Mouse (Mus musculus): ENCODE results near the gene Tedc1. TPM values are rescaled to one million over a fixed set of nuclear protein-coding genes. Genes with fewer than 3 reads are reported as not detected.

The Tedc1 gene
- polyA plus RNA-seq, 1 experiment from 2014 or later, result 28.5 TPM

GRCm38 (mm10) chr12:113140616-113141411 is 15.4 kb upstream of the Tedc1 start:
- Histone ChIP-seq H3K36me3 (peaks cover 30% of the 10 kb centered on the region), H3K9me3 (no peaks in the 10 kb centered on the region), H3K4me3 (peak overlapping the region; percentile 54), H3K9ac (peak overlapping the region; percentile 28; the same call in 1 of the 2 replicates), H3K4me1 (peaks cover 46% of the 10 kb centered on the region), H3K4me2 (peak overlapping the region; percentile 85), H3K27me3 (peaks cover 44% of the 10 kb centered on the region), H3K27ac (0 out of 2 replicates have a peak overlapping the region, but pooled peaks have one; percentile 58)
- ATAC-seq (ENCODE audit: insufficient number of reproducible peaks, low FRiP score, low TSS enrichment, low read depth), result no peak
- 4% methylated on average over 49 of the region's 49 CpGs for WGBS

DNA sequence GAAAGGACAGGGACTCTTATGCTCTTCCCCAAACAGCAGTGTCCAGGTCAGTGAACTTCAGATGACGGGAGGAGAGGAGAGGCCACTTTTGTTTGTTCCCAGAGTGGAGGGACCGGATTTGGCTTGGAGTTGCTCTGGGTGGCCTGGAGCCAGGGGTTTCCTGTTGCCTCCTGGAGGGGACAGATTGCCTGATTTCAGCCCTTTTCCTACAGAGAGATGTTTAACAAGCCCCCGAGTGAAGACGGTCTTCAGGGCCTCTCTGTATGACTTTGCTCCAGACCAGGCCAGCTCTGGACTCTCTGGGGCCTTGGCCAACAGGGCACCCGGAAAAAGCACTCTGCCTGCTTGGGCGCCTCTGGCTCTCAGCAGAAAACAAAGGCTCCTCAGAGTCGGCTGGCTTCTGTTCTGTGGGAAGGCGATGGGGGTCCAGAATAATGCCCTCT is 14.7 kb upstream of the Tedc1 start:
- ATAC-seq (ENCODE audit: insufficient number of reproducible peaks, low FRiP score, low TSS enrichment, low read depth), result no peak
- peaks cover 23% of the 10 kb centered on the region for H3K36me3 ChIP-seq
- H3K27ac ChIP-seq, result peak overlapping the region; percentile 58
- H3K4me2 ChIP-seq, result peak overlapping the region; percentile 85
- H3K4me1 ChIP-seq, result peaks cover 53% of the 10 kb centered on the region
- WGBS, result 57% methylated on average over 8 of the region's 8 CpGs
- H3K9ac ChIP-seq, result no peak overlapping the region
- peaks cover 44% of the 10 kb centered on the region for H3K27me3 ChIP-seq
- H3K9me3 ChIP-seq, result no peaks in the 10 kb centered on the region
- peak overlapping the region; percentile 54 for H3K4me3 ChIP-seq

DNA sequence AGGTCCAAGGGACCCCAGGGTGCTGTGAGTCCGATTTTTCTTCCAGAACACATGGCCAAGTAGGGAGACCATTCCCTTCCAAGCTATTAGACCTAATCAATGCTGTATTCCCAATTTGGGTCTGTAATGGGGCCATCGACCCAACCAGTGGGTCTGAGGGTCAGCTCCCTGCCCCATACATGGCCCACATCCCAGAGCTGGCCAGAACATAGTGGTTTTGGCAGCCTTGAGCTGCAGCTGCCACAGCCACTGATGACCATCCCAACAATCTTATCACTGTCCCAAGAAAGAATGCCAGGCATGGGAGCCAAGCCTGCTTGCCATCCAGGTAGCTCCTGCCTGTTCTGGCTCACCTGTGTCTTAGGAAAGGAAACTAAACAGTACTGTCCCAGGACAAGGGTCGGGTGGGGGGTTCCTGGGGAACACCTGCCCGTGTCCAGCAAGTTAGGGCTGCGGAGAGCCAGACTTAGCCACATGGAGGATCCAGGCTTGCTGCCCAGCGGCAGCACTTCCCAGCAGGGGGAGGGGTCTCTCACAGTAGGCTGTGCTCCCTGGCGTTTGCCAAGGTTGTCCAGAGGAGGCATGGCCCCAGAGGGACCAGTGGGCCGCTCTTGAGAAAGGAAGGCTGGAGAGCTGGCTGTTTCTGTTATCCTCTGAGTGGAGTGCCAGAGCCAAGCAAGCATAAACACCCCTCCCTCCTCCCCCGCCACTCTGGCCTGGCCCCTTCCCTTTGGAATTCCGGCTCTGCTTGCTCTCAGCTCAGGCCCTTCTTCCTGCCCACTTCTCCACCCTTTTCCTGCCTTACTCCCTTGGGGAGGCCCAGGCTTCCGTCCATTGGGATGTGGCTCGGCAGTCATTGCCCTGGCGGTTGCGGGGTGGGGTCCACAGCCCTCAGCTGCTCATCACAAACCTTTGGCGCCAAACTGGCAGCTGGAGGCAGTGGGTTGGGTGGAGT is 13.9 kb upstream of the Tedc1 start:
- Histone ChIP-seq H3K27ac (peak overlapping the region; percentile 58), H3K9me3 (no peaks in the 10 kb centered on the region), H3K9ac (no peak overlapping the region), H3K36me3 (peaks cover 15% of the 10 kb centered on the region), H3K27me3 (peaks cover 51% of the 10 kb centered on the region), H3K4me3 (peak overlapping the region; percentile 54), H3K4me1 (peaks cover 59% of the 10 kb centered on the region), H3K4me2 (peak overlapping the region; percentile 85)
- 16% methylated on average over 15 of the region's 15 CpGs for WGBS
- ATAC-seq (ENCODE audit: insufficient number of reproducible peaks, low FRiP score, low TSS enrichment, low read depth), result peak; percentile 15

- Histone ChIP-seq H3K4me3 (peak overlapping the region; percentile 54), H3K27ac (no peak overlapping the region), H3K9ac (no peak overlapping the region), H3K4me2 (peak overlapping the region; percentile 85), H3K36me3 (peaks cover 7% of the 10 kb centered on the region; the same call in 1 of the 2 replicates), H3K9me3 (no peaks in the 10 kb centered on the region), H3K4me1 (peaks cover 65% of the 10 kb centered on the region), H3K27me3 (peaks cover 57% of the 10 kb centered on the region)
- no peak for ATAC-seq (ENCODE audit: insufficient number of reproducible peaks, low FRiP score, low TSS enrichment, low read depth)
- 50% methylated on average over 7 of the region's 7 CpGs for WGBS
Measured at GRCm38 (mm10) chr12:113143164-113143563, 13.1 kb upstream of the Tedc1 start.

DNA sequence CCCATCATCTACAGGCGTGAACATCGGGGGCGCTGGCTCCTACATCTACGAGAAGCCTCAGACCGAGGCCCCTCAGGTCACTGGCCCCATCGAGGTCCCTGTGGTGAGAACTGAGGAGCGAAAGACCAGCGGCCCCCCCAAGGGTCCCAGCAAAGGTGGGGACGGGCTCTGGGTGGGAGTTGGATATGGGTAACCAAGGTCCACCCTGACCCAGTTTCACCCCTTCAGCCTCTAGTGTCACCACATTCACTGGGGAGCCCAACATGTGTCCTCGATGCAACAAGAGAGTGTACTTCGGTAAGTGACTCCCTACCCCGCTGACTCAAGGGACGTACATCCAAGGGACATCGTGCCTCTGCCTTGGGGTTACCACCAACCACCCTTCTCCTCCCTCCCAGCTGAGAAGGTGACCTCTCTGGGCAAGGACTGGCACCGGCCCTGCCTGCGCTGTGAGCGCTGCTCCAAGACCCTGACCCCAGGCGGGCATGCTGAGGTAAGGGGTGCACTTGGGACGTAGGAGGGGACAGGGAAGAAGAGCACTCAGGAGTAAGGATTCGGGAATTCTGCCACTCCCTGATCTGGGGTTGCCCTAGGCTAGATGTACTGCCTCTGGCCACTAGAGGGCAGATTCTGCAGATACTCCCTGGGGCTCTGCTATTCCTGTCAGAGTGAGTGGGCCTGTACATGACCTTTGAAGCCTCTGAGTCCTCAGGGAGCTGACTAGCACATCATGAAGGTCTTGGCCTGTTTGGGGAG is 12.0 kb upstream of the Tedc1 start:
- no peaks in the 10 kb centered on the region for H3K9me3 ChIP-seq
- WGBS, result 81% methylated on average over 18 of the region's 20 CpGs
- no peaks in the 10 kb centered on the region for H3K36me3 ChIP-seq
- H3K4me2 ChIP-seq, result no peak overlapping the region
- no peak overlapping the region for H3K27ac ChIP-seq
- H3K27me3 ChIP-seq, result peaks cover 64% of the 10 kb centered on the region
- no peak for ATAC-seq (ENCODE audit: insufficient number of reproducible peaks, low FRiP score, low TSS enrichment, low read depth)
- no peak overlapping the region for H3K4me3 ChIP-seq
- H3K9ac ChIP-seq, result no peak overlapping the region
- H3K4me1 ChIP-seq, result peaks cover 64% of the 10 kb centered on the region

DNA sequence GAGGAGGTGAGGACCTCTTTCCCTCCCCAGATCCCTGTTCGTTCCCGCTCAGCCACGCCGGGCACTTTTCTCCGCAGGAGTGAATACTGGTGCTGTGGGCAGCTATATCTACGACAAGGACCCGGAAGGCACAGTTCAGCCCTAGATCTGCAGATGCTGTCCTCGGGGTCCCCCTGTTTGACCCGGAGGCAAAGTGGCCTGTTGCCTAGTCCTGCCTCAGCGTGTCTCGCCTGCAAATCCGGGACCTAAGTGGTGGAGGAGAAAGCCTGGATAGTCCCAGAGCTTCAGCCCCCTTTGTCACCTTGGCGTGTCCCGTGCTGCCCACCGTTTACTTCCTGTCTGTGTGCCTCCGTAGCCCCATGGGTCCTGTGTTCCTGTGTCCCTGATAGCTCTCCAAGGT is 11.3 kb upstream of the Tedc1 start:
- Histone ChIP-seq H3K9me3 (no peaks in the 10 kb centered on the region), H3K27me3 (peaks cover 64% of the 10 kb centered on the region)
- ATAC-seq (ENCODE audit: insufficient number of reproducible peaks, low FRiP score, low TSS enrichment, low read depth), result no peak

GRCm38 (mm10) chr12:113145591-113145990 is 10.6 kb upstream of the Tedc1 start:
- Histone ChIP-seq H3K9ac (no peak overlapping the region), H3K9me3 (no peaks in the 10 kb centered on the region), H3K27ac (no peak overlapping the region), H3K4me1 (peaks cover 50% of the 10 kb centered on the region), H3K27me3 (peaks cover 62% of the 10 kb centered on the region), H3K4me3 (no peak overlapping the region), H3K36me3 (no peaks in the 10 kb centered on the region), H3K4me2 (no peak overlapping the region)
- WGBS, result 86% methylated on average over 5 of the region's 5 CpGs
- ATAC-seq (ENCODE audit: insufficient number of reproducible peaks, low FRiP score, low TSS enrichment, low read depth), result no peak

More for the DNA sequence above, 11.3 kb upstream of the Tedc1 start:
- Histone ChIP-seq H3K27ac (no peak overlapping the region), H3K4me1 (peaks cover 57% of the 10 kb centered on the region), H3K4me3 (no peak overlapping the region), H3K36me3 (no peaks in the 10 kb centered on the region), H3K9ac (no peak overlapping the region), H3K4me2 (no peak overlapping the region)
- WGBS, result 86% methylated on average over 16 of the region's 16 CpGs

GRCm38 (mm10) chr12:113146112-113147057 is 9.8 kb upstream of the Tedc1 start, which contains the start of gene Crip1:
Gene Crip1, plus strand, starts transcription at chr12:113146316.
- H3K36me3 ChIP-seq, result no peaks in the 10 kb centered on the region
- H3K4me2 ChIP-seq, result peak within 1 kb of the TSS; percentile 39
- no peak within 1 kb of the TSS for H3K9ac ChIP-seq
- peaks cover 45% of the 10 kb centered on the region for H3K4me1 ChIP-seq
- H3K27ac ChIP-seq, result no peak within 1 kb of the TSS
- H3K27me3 ChIP-seq, result peaks cover 62% of the 10 kb centered on the region
- WGBS, result 8% methylated on average over 45 of the region's 45 CpGs
- no peaks in the 10 kb centered on the region for H3K9me3 ChIP-seq
- H3K4me3 ChIP-seq, result peak within 1 kb of the TSS; percentile 17
- ATAC-seq (ENCODE audit: insufficient number of reproducible peaks, low FRiP score, low TSS enrichment, low read depth), result no peak

DNA sequence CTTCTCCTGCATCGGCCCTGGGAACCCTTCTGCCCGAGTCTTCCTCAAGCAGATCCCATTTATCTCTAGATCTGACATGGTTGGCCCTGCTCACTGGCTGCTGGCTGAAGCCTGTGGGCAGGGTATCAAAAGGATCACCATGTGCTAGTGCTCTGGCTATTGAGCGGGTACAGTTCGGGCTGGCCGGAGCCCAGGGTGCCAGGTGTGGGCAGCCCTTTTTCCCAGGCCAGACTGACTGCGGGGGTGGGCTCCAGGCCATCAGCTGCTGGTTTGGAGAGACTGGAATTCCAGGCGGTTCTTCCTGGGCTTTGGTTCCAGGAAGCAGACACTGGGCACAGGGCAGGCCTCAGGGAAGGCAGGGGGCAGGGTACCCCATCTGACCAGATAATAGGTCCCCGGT is 8.7 kb upstream of the Tedc1 start:
- no peak for ATAC-seq (ENCODE audit: insufficient number of reproducible peaks, low FRiP score, low TSS enrichment, low read depth)

GRCm38 (mm10) chr12:113148381-113149035 is 7.7 kb upstream of the Tedc1 start:
- Histone ChIP-seq H3K27ac (no peak overlapping the region), H3K4me1 (peaks cover 38% of the 10 kb centered on the region), H3K27me3 (peaks cover 46% of the 10 kb centered on the region), H3K4me3 (no peak overlapping the region), H3K9me3 (no peaks in the 10 kb centered on the region), H3K4me2 (no peak overlapping the region), H3K36me3 (no peaks in the 10 kb centered on the region), H3K9ac (no peak overlapping the region)
- ATAC-seq (ENCODE audit: insufficient number of reproducible peaks, low FRiP score, low TSS enrichment, low read depth), result no peak
- WGBS, result 33% methylated on average over 16 of the region's 16 CpGs

More for the DNA sequence above, 8.7 kb upstream of the Tedc1 start:
- Histone ChIP-seq H3K27me3 (peaks cover 56% of the 10 kb centered on the region), H3K9me3 (no peaks in the 10 kb centered on the region), H3K27ac (0 out of 2 replicates have a peak overlapping the region, but pooled peaks have one; percentile 39), H3K36me3 (no peaks in the 10 kb centered on the region), H3K4me1 (peaks cover 45% of the 10 kb centered on the region), H3K4me3 (no peak overlapping the region), H3K9ac (no peak overlapping the region), H3K4me2 (no peak overlapping the region)
- WGBS, result 80% methylated on average over 8 of the region's 8 CpGs
